Mouse (Mus musculus): ENCODE measurements around the gene Caml. TPM values are rescaled to one million over a fixed set of nuclear protein-coding genes. Genes with fewer than 3 reads are reported as not detected.
"Not testable (repeated sequence)": the region's sequence is repeated elsewhere in the genome, so short reads cannot be mapped to it uniquely, and the experiment has no call there.

The Caml gene
- total RNA-seq, 2 experiments from 2014 or later = 47.9 to 49.0 TPM

DNA sequence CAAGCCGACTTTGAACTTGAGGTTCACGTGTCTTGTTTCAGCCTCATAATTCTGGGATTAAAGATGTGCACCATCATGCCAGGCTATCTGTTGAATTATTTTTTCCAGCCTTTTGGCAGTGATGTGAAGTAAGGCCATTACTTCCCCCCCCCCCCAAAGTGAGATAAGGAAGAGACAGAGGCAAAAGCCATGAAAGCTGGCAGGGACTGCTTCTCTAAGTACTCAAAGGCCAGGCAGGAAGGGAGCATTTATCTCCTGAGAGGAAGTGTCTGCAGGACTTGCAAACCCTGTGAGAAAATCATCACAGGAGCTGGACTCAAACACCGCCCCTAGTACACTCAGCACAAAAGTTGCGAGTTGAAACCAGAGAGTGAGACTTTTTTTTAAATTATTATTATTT lies 3.5 kb upstream of the Caml start:
- DNase-seq (ENCODE audit: extremely low spot score in 1 of 2, low spot score in 1 of 2) = no peak

- no peak for DNase-seq (ENCODE audit: extremely low spot score in 1 of 2, low spot score in 1 of 2)
Measured at GRCm38 (mm10) chr13:55620275-55620674, 2.5 kb upstream of the Caml start.

GRCm38 (mm10) chr13:55622156-55622648 lies 603 bp upstream of the Caml start:
- not testable (repeated sequence) for DNase-seq (ENCODE audit: extremely low spot score in 1 of 2, low spot score in 1 of 2)

DNA sequence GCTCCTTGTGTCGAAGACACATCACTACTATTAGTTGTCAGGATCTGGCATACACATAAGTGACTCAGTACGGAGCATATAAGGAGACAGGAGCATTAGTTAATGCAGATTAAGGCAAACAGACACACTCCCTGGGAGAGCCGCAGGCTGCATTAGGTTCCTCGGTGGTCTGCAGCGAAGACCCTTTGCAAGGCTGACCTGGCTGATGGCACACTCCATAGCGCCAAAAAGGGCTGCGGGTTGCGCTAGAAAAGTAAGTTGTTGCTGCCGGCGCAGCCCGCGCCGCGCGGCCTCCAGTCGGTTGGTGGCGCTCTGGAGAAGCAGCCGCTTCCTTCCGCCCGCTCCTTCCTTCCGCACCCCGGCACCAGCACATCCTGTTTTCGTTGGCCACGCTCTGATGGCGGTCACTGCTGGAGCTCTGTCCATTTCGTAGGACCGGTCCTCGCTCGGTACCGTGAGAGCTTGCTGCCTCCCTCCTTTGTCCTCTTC lies 11.9 kb downstream of the Caml start, which contains the start of gene Ddx46:
Gene Ddx46 (plus strand): TSS at position 389 of the 489 bp plus-strand sequence.
- DNase-seq (ENCODE audit: extremely low spot score in 1 of 2, low spot score in 1 of 2) = peak; percentile 86 to 90

- no peak for DNase-seq (ENCODE audit: extremely low spot score in 1 of 2, low spot score in 1 of 2)
Measured at GRCm38 (mm10) chr13:55635146-55635571, 12.4 kb downstream of the Caml start.

DNA sequence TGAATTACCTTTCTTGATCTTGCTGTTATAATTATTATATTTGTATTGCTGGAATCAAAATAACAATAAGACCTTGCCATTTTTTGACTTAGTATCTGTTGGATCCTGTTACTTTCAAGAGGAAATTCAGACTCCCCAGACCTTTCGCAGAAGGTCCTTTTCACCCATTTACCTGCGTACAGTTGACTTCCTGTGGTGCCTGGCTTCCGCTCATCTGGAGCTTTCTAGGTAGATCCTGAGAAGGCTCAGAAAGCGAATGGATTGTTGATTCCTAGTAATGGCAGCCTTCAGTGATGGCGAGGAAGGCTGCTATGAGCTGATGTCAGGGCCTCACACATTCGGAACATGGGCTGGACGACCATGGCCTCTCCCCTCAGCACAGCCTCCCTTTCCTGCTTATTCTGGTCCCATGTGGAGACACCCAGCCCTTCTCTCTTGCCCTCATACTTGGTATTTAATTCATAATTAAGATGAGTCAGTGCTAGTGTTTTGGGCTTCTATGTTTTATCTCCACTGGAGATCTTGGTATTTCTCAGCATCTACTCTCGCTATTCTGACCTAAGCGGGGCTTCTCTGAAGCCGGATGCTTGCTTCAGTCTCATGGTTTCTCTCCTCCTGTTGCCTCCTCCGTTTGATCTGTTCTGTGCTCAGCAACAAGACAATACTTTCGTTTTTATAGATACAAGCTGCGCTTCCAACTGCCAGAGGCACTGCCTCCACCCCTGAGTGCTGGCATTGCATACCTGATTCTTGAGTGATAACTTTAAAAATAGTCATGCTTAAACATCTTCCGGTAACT lies 13.6 kb downstream of the Caml start:
- DNase-seq (ENCODE audit: extremely low spot score in 1 of 2, low spot score in 1 of 2) = no peak

DNA sequence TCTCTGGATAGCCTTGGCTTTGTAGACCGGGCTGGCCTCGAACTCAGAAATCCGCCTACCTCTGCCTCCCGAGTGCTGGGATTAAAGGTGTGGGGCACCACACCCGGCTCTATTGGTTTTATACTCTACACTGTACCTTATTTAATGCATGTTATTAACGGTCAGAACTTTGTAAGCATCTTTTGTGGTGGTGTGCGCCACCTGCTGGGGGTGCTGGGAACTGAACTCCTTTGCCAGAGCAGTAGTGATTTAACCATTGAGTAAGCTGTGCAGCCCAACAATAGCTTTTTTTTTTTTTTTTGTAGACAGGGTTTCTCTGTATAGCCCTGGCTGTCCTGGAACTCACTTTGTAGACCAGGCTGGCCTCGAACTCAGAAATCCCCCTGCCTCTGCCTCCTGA lies 17.7 kb downstream of the Caml start:
- DNase-seq (ENCODE audit: extremely low spot score in 1 of 2, low spot score in 1 of 2) = peak; percentile 80 to 93

- no peak for DNase-seq (ENCODE audit: extremely low spot score in 1 of 2, low spot score in 1 of 2)
Measured at GRCm38 (mm10) chr13:55644525-55644924, 21.7 kb downstream of the Caml start.

DNA sequence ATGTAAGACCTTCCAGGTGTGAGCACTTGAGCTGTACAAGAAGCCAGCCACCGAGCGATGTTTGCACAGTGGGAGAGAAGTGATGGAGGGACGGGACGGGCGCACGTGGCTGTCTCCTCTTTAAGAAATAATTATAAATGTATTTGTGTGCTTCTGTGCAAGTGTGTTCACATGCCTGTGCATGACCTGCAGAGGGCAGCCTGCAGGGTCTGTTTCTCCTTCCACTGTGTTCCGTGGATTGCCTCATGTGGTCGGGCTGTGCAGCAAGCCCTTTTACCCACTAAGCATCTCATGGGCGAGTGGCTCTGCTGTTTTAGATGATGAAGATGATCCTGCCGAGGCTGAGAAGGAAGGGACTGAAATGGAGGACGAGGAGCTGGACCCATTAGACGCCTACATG lies 27.3 kb downstream of the Caml start:
- DNase-seq (ENCODE audit: extremely low spot score in 1 of 2, low spot score in 1 of 2) = no peak

DNA sequence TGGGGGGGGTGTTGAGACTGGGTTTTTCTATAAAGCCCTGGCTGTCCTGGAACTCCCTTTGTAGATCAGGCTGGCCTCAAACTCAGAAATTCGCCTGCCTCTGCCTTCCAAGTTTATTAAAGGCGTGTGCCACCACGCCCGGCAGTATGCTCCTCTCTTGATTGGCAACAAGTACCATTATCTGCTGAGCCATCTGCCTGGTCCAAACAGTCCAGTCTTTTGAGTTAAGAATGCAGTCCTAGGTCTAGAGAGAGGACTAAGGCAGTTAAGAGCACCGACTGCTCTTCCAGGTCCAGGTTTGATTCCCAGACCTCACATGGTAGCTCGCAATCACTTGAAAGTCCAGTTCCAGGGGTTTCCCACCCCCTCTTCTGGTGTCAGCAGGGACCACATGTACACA lies 28.2 kb downstream of the Caml start:
- DNase-seq (ENCODE audit: extremely low spot score in 1 of 2, low spot score in 1 of 2) = no peak

DNA sequence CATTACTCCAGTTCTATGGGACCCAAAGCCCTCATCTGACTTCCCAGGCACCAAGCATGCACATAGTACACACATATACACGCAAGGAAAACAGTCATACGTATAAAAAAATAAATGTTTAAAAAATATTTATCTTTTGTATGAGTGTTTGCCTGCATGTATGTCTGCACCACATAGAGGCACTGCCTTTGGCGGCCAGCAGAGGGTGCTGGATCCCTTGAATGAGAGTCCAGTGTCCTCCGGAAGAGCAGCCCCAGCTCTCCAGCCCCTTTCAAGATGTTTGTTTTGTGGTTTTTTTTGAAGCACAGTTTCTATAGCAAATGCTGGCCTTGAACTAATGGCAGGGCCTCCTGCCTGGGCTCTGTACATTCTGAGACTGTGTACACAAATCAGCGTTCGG lies 45.7 kb downstream of the Caml start:
- peak in 1 of 2 experiments; percentile 33 for DNase-seq (ENCODE audit: extremely low spot score in 1 of 2, low spot score in 1 of 2)

DNA sequence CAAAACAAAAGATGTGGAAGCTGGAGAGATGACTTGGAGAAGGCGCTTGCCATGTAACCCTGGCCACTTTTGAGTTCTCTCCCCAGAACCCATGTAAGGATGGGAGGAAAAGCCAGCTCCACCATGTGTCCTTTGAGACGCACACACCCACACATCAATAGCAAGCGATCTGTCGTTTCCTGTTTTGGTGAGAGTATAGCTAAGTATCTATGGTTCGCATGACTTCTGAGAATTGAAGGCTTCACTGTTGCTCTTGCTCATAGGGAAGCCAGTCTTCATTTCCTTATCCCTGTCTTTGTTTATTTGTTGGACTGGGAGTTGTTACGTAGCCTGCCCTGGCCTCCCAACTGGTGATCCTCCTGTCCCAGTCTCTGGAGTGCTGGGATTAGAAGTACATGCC lies 49.9 kb downstream of the Caml start:
- no peak for DNase-seq (ENCODE audit: extremely low spot score in 1 of 2, low spot score in 1 of 2)

GRCm38 (mm10) chr13:55677364-55677763 lies 54.6 kb downstream of the Caml start:
- DNase-seq (ENCODE audit: extremely low spot score in 1 of 2, low spot score in 1 of 2) = no peak

Other genes with a start within 250 kb of the Caml start
- not detected for gene Slc34a1, start 224.8 kb upstream of the Caml start, total RNA-seq (2021)
- not detected for gene Pfn3, start 207.8 kb upstream of the Caml start, total RNA-seq (2021)
- under 1 TPM; 0.35 to 0.47 TPM for gene F12, start 196.2 kb upstream of the Caml start, total RNA-seq (2021)
- gene Grk6, start 177.9 kb upstream of the Caml start, total RNA-seq (2021) = 10 to 100 TPM; 66.7 to 74.7 TPM
- 10 to 100 TPM; 96.9 to 97.3 TPM for gene Prr7, start 158.7 kb upstream of the Caml start, total RNA-seq (2021)
- 100 to 1,000 TPM; 356 to 398 TPM for gene Dbn1, start 134.9 kb upstream of the Caml start, total RNA-seq (2021)
- gene Pdlim7, start 109.3 kb upstream of the Caml start, total RNA-seq (2021) = 10 to 100 TPM; 86.6 to 97.7 TPM
- gene Dok3, start 93.7 kb upstream of the Caml start, total RNA-seq (2021) = 1 to 10 TPM; 9.6 to 9.7 TPM
- gene Ddx41, start 86.3 kb upstream of the Caml start, total RNA-seq (2021) = 10 to 100 TPM; 50.7 to 57.2 TPM
- gene Fam193b, start 51.9 kb upstream of the Caml start, total RNA-seq (2021) = 10 to 100 TPM; 66.4 to 87.5 TPM
- 100 to 1,000 TPM; 132 to 143 TPM for gene Tmed9, start 49.3 kb upstream of the Caml start, total RNA-seq (2021)
- gene B4galt7, start 23.1 kb upstream of the Caml start, total RNA-seq (2021) = 10 to 100 TPM; 26.0 to 26.7 TPM
- 10 to 100 TPM; 41.6 to 55.5 TPM for gene Ddx46, start 12.0 kb downstream of the Caml start, total RNA-seq (2021)
- 10 to 100 TPM; 79.8 to 81.6 TPM for gene B230219D22Rik, start 70.1 kb downstream of the Caml start, total RNA-seq (2021)
- 10 to 100 TPM; 68.8 to 81.2 TPM for gene Txndc15, start 91.6 kb downstream of the Caml start, total RNA-seq (2021)
- gene Pcbd2, start 104.4 kb downstream of the Caml start, total RNA-seq (2021) = 10 to 100 TPM; 30.9 to 40.2 TPM
- gene Catsper3, start 161.6 kb downstream of the Caml start, total RNA-seq (2021) = under 1 TPM in 1 of 2 experiments, not detected in 1; 0.34 TPM
- gene Pitx1, start 213.2 kb downstream of the Caml start, total RNA-seq (2021) = not detected